Mouse (Mus musculus): ENCODE results near the gene Slmap.
"Not testable (repeated sequence)": the region's sequence is repeated elsewhere in the genome, so short reads cannot be mapped to it uniquely, and the experiment has no call there.

Slmap gene

GRCm38 (mm10) chr14:26531410-26532313 is 3.1 kb downstream of the Slmap start:
- DNase-seq: no peak

- peak; percentile 56 for DNase-seq
Observed at GRCm38 (mm10) chr14:26530350-26530749, 4.4 kb downstream of the Slmap start.

DNA sequence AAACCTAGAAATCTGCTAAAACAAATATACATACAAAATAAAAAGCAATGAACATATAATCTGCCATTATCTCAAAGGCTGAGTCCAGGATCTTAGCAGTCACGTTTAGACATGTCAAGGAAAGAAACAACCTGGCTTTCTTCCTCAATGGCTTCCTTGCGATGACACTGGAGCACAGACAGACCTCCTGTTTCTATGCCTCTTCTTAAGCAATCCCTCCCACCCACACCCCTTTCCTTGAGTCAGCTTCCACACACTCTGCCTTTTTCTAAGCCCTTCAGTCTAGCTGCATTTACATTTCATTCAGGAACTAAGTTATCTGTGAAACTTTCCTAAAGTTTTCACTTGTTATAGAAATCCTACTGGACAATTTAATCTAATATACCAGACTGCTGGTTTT is 6.4 kb downstream of the Slmap start:
- no peak for DNase-seq

DNA sequence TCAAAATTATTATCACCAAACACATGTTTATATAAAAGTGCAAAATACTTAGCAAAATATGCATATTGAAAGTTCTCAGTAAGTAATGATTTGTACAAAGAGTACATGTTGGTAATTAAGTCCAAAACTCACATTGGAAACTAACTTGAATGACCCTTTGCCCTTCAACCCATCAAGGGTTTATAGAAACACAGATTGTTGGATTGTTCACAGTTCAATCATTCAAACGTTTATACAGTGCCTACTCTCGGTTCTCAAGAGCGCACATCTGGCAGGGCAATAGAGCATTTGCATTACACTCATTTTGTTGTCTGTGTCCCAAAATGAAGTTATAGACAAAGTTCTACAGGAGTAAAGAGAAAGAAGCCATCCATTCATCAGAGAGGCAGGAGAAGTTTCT is 8.8 kb downstream of the Slmap start:
- no peak for DNase-seq

DNA sequence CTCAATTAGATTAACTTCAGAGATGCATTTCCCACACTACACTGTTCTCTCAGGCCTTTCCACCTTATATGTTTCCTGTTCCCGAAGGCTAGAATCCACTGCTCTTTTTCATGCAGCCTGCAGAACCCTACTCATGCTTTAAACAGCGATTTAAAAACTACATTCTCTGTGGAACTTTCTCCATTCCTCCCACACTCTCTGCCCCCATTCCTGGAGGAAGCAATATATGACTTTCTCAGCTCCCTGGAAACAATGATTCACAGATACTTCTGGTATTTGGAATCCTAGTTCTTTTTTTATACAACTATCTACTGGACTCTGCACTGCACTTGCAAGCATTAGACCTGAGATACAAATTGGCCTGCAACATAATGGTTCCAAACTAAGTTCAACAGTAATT is 11.6 kb downstream of the Slmap start:
- no peak for DNase-seq

- no peak for DNase-seq
Observed at GRCm38 (mm10) chr14:26519831-26520230, 14.9 kb downstream of the Slmap start.

GRCm38 (mm10) chr14:26517843-26518242 is 16.9 kb downstream of the Slmap start:
- DNase-seq: no peak

GRCm38 (mm10) chr14:26516232-26516631 is 18.5 kb downstream of the Slmap start:
- not testable (repeated sequence) for DNase-seq

DNA sequence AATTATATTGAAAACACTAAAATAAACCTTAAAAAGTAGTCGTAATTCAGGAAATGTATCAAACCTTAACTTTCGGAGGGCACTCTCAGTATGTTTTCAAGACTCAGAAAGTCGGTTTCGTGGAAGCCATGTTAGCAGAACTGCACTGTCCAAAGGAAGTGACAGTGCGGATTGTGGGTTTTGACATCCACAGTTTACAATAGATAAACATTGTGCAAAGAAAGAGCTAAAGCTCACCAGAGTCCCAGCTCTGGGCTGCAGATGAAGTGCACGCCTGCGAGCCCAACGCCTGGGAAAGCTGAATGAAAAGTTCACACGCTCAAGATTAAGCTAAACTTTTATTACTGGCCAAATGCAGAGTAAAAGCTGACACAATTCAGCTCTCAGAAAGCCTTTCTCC is 18.9 kb downstream of the Slmap start:
- DNase-seq: no peak

GRCm38 (mm10) chr14:26510545-26510944 is 24.2 kb downstream of the Slmap start:
- no peak for DNase-seq

DNA sequence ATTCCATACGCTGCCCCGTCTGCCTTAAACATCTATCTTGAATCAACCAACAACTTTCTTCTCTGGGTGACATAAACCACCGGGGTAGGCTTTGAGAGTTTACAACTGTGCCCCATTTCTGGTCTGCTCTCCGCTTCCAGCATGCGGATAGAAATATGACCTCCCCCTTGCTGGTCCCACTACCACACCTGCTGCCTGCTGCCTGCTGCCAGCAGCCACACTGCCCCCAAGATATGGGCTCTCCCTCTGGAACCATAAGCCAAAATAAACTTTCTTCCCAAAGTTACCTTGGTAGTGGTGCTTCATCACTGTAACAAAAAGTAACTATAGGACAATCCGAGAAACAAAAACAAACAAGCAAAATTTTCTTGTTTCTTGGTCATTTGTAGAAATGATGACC is 26.6 kb downstream of the Slmap start:
- DNase-seq: no peak

GRCm38 (mm10) chr14:26507361-26507760 is 27.4 kb downstream of the Slmap start:
- DNase-seq: no peak

DNA sequence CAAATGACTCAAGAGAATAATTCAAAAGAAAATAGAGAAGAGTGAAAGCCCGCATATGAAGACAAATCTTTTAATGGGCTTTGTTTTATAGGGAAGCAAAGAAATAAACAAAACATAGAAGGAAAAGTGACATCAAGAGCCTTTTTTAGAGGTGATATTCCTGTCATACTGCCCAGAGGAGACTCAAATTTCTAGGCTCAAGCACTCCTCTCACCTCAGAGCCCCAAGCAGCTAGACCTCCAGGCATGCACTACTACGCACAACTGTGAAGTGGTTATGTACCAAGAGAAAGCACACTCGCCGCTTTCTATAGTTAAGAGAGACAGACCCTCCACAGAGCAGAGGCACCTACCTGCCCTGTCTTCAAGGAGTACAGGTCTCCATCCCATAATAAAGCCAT is 30.2 kb downstream of the Slmap start:
- DNase-seq: no peak

GRCm38 (mm10) chr14:26500136-26500933 is 34.4 kb downstream of the Slmap start:
- DNase-seq: no peak

- no peak for DNase-seq
Observed at GRCm38 (mm10) chr14:26495021-26495420, 39.7 kb downstream of the Slmap start.

DNA sequence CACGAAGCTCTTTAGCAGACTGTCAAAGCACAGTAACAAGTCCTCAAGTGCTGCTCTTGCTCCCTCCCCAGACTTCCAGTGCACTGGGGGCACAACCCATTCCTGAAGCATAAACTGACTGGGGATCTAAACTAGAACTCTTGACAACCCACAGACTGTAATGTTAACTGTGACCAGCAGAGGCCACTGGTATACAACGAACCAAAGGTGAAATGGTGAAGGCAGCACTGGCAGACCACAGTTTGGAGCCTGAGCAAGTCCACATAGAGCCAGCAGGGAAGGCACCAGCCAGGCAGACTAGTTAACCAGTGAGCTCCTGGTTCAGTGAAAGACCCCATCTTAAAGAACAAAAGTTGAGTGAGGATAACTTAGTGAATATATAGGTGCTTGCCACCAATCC is 43.6 kb downstream of the Slmap start:
- peak; percentile 84 for DNase-seq

GRCm38 (mm10) chr14:26488329-26489020 is 46.3 kb downstream of the Slmap start:
- DNase-seq: peak; percentile 31

- DNase-seq: peak; percentile 33
Observed at GRCm38 (mm10) chr14:26486416-26487198, 48.1 kb downstream of the Slmap start.

GRCm38 (mm10) chr14:26481457-26481856 is 53.3 kb downstream of the Slmap start:
- DNase-seq: no peak

GRCm38 (mm10) chr14:26477738-26478137 is 57.0 kb downstream of the Slmap start:
- no peak for DNase-seq

GRCm38 (mm10) chr14:26476391-26476790 is 58.3 kb downstream of the Slmap start:
- DNase-seq: no peak

GRCm38 (mm10) chr14:26467974-26468373 is 66.8 kb downstream of the Slmap start:
- no peak for DNase-seq
